Mouse (Mus musculus) liver, embryonic 13.5 days (tissue): ENCODE measurements around the gene Prr5l. TPM values are rescaled to one million over a fixed set of nuclear protein-coding genes. Genes with fewer than 3 reads are reported as not detected.

Source experiments
- ATAC-seq: fragments of 200-750 bp; cut with Nextera tagmentation; 2 replicates; pipeline ENCODE4 v1.8.0; 2017; ENCODE audit warnings: low read depth, mild to moderate bottlenecking, moderate number of reproducible peaks, moderate library complexity
- DNase-seq: peaks from one replicate; pipeline ENCODE4 v3.0.0; 2022
- H3K27ac ChIP-seq: fragments of 300-500 bp; sonication (generic); 2 replicates; pipeline ENCODE4 v1.5.1; 2015; ENCODE audit warnings: moderate library complexity, mild to moderate bottlenecking, inconsistent platforms
- H3K27me3 ChIP-seq: fragments of 300-500 bp; sonication (generic); 2 replicates; pipeline ENCODE4 v1.6.1; 2015; ENCODE audit warnings: mild to moderate bottlenecking, inconsistent platforms
- H3K36me3 ChIP-seq: fragments of 300-500 bp; sonication (generic); 2 replicates; pipeline ENCODE4 v1.6.1; 2015; ENCODE audit warnings: mild to moderate bottlenecking, inconsistent platforms
- H3K4me1 ChIP-seq: fragments of 300-500 bp; sonication (generic); replicated peaks from 2 replicates; pipeline ENCODE4 v1.6.1; 2015; ENCODE audit warnings: inconsistent platforms
- H3K4me2 ChIP-seq: fragments of 300-500 bp; sonication (generic); 2 replicates; pipeline ENCODE4 v1.6.1; 2015; ENCODE audit warnings: inconsistent platforms, mild to moderate bottlenecking, moderate library complexity
- H3K4me3 ChIP-seq: fragments of 300-500 bp; sonication (generic); replicated peaks from 2 replicates; pipeline ENCODE4 v1.5.1; 2015; ENCODE audit warnings: mild to moderate bottlenecking, inconsistent platforms
- H3K9ac ChIP-seq: fragments of 300-500 bp; sonication (generic); 2 replicates; pipeline ENCODE4 v1.6.1; 2015; ENCODE audit warnings: mild to moderate bottlenecking, inconsistent platforms
- H3K9me3 ChIP-seq: fragments of 300-500 bp; sonication (generic); replicated peaks from 2 replicates; pipeline ENCODE4 v1.6.1; 2016; ENCODE audit warnings: inconsistent platforms
- WGBS: fragments of 180-500 bp; shearing (Covaris S2); methylation state at CpG from one replicate; pipeline ENCODE4 v1.1.7; 2015; ENCODE audit not compliant: insufficient replicate concordance; 5-methylcytosine and 5-hydroxymethylcytosine counted together
- polyA plus RNA-seq: library from polyadenylated mRNA; unstranded; fragments of >200 nt; fragmentation: Nextera tagmentation; extraction: Ambion mirVana; gene quantifications from 2 replicates; pipeline ENCODE4 v1.2.1, GENCODE M21; 2015

The Prr5l gene
- 4.1 and 4.3 TPM in 2 replicates for polyA plus RNA-seq

GRCm38 (mm10) chr2:101882998-101883397 lies at the start of gene Prr5l:
Prr5l (minus strand) TSS chr2:101883027.
- ATAC-seq = no peak
- WGBS = 51% methylated on average over 3 of the region's 3 CpGs
- H3K9ac ChIP-seq = no peak within 1 kb of the TSS

GRCm38 (mm10) chr2:101932169-101932936 lies 49.5 kb upstream of the Prr5l start:
- no peak for ATAC-seq
- H3K4me2 ChIP-seq = no peak overlapping the region
- DNase-seq = no peak

More at GRCm38 (mm10) chr2:101882998-101883397, at the start of gene Prr5l:
- no peak within 1 kb of the TSS for H3K4me3 ChIP-seq
- no peak within 1 kb of the TSS for H3K4me2 ChIP-seq
- H3K9me3 ChIP-seq = no peaks in the 10 kb centered on the region
- no peak for DNase-seq
- H3K4me1 ChIP-seq = peaks cover 24% of the 10 kb centered on the region
- H3K27ac ChIP-seq = no peak within 1 kb of the TSS
- H3K27me3 ChIP-seq = no peaks in the 10 kb centered on the region; the same call in 1 of the 2 replicates
- H3K36me3 ChIP-seq = no peaks in the 10 kb centered on the region

GRCm38 (mm10) chr2:101925591-101926188 lies 42.9 kb upstream of the Prr5l start:
- DNase-seq = no peak
- H3K9ac ChIP-seq = no peak overlapping the region
- H3K4me1 ChIP-seq = no peaks in the 10 kb centered on the region; the same call in 1 of the 2 replicates
- no peak overlapping the region for H3K4me2 ChIP-seq
- H3K27me3 ChIP-seq = no peaks in the 10 kb centered on the region
- H3K36me3 ChIP-seq = no peaks in the 10 kb centered on the region
- no peaks in the 10 kb centered on the region for H3K9me3 ChIP-seq
- H3K27ac ChIP-seq = no peak overlapping the region
- H3K4me3 ChIP-seq = no peak overlapping the region
- no peak for ATAC-seq
- WGBS = 69% methylated on average over 12 of the region's 12 CpGs

More at GRCm38 (mm10) chr2:101932169-101932936, 49.5 kb upstream of the Prr5l start:
- H3K4me3 ChIP-seq = no peak overlapping the region
- H3K27me3 ChIP-seq = no peaks in the 10 kb centered on the region
- H3K9ac ChIP-seq = no peak overlapping the region
- no peaks in the 10 kb centered on the region for H3K9me3 ChIP-seq
- no peaks in the 10 kb centered on the region for H3K36me3 ChIP-seq
- H3K4me1 ChIP-seq = no peaks in the 10 kb centered on the region
- 71% methylated on average over 14 of the region's 14 CpGs for WGBS
- H3K27ac ChIP-seq = no peak overlapping the region

GRCm38 (mm10) chr2:101925183-101925582 lies 42.4 kb upstream of the Prr5l start:
- ATAC-seq (no peak), DNase-seq (no peak)
- 77% methylated on average over 3 of the region's 3 CpGs for WGBS

GRCm38 (mm10) chr2:101923181-101923580 lies 40.4 kb upstream of the Prr5l start:
- peak; percentile 50 for ATAC-seq
- no peak overlapping the region for H3K27ac ChIP-seq
- 63% methylated on average over 4 of the region's 4 CpGs for WGBS

More at GRCm38 (mm10) chr2:101925183-101925582, 42.4 kb upstream of the Prr5l start:
- no peak overlapping the region for H3K4me2 ChIP-seq
- H3K9ac ChIP-seq = no peak overlapping the region
- no peaks in the 10 kb centered on the region; the same call in 1 of the 2 replicates for H3K4me1 ChIP-seq
- H3K36me3 ChIP-seq = no peaks in the 10 kb centered on the region
- H3K27ac ChIP-seq = no peak overlapping the region
- no peaks in the 10 kb centered on the region for H3K27me3 ChIP-seq
- H3K9me3 ChIP-seq = no peaks in the 10 kb centered on the region
- no peak overlapping the region for H3K4me3 ChIP-seq

GRCm38 (mm10) chr2:101922302-101922701 lies 39.5 kb upstream of the Prr5l start:
- 66% methylated on average over 4 of the region's 4 CpGs for WGBS
- Histone ChIP-seq H3K4me2 (no peak overlapping the region), H3K36me3 (no peaks in the 10 kb centered on the region), H3K9ac (no peak overlapping the region), H3K9me3 (no peaks in the 10 kb centered on the region), H3K4me3 (no peak overlapping the region), H3K27me3 (no peaks in the 10 kb centered on the region), H3K4me1 (peaks cover 2% of the 10 kb centered on the region; the same call in 1 of the 2 replicates), H3K27ac (0 out of 2 replicates have a peak overlapping the region, but pooled peaks have one; percentile 18)
- DNase-seq (no peak), ATAC-seq (no peak)

More at GRCm38 (mm10) chr2:101923181-101923580, 40.4 kb upstream of the Prr5l start:
- H3K4me3 ChIP-seq = no peak overlapping the region
- H3K36me3 ChIP-seq = no peaks in the 10 kb centered on the region
- no peak for DNase-seq
- H3K27me3 ChIP-seq = no peaks in the 10 kb centered on the region
- H3K9me3 ChIP-seq = no peaks in the 10 kb centered on the region
- peaks cover 2% of the 10 kb centered on the region; the same call in 1 of the 2 replicates for H3K4me1 ChIP-seq
- H3K4me2 ChIP-seq = no peak overlapping the region
- no peak overlapping the region for H3K9ac ChIP-seq

- Histone ChIP-seq H3K4me2 (no peak overlapping the region), H3K36me3 (no peaks in the 10 kb centered on the region), H3K9ac (no peak overlapping the region), H3K4me3 (no peak overlapping the region), H3K9me3 (no peaks in the 10 kb centered on the region), H3K27me3 (no peaks in the 10 kb centered on the region), H3K4me1 (peaks cover 2% of the 10 kb centered on the region; the same call in 1 of the 2 replicates), H3K27ac (no peak overlapping the region)
- DNase-seq = no peak
- WGBS = 38% methylated on average over 2 of the region's 2 CpGs
- ATAC-seq = no peak
Observed at GRCm38 (mm10) chr2:101920136-101920554, 37.3 kb upstream of the Prr5l start.

GRCm38 (mm10) chr2:101918518-101918917 lies 35.7 kb upstream of the Prr5l start:
- Histone ChIP-seq H3K9me3 (no peaks in the 10 kb centered on the region), H3K4me1 (peaks cover 2% of the 10 kb centered on the region; the same call in 1 of the 2 replicates), H3K27ac (no peak overlapping the region), H3K9ac (no peak overlapping the region), H3K36me3 (no peaks in the 10 kb centered on the region), H3K4me3 (no peak overlapping the region), H3K4me2 (no peak overlapping the region), H3K27me3 (no peaks in the 10 kb centered on the region)
- no peak for DNase-seq
- 71% methylated on average over 7 of the region's 7 CpGs for WGBS
- no peak; the same call in 1 of the 2 replicates for ATAC-seq

- DNase-seq (no peak), ATAC-seq (no peak)
- Histone ChIP-seq H3K27ac (no peak overlapping the region), H3K9ac (no peak overlapping the region), H3K4me3 (no peak overlapping the region), H3K9me3 (no peaks in the 10 kb centered on the region), H3K27me3 (no peaks in the 10 kb centered on the region), H3K4me1 (no peaks in the 10 kb centered on the region), H3K36me3 (0 out of 2 replicates have a peak, but pooled peaks cover 3% of the 10 kb centered on the region), H3K4me2 (no peak overlapping the region)
- 73% methylated on average over 15 of the region's 15 CpGs for WGBS
Observed at GRCm38 (mm10) chr2:101909326-101910080, 26.7 kb upstream of the Prr5l start.

GRCm38 (mm10) chr2:101908773-101909172 lies 25.9 kb upstream of the Prr5l start:
- 46% methylated on average over 13 of the region's 13 CpGs for WGBS

More at GRCm38 (mm10) chr2:101908773-101909172, 25.9 kb upstream of the Prr5l start:
- Histone ChIP-seq H3K9ac (no peak overlapping the region), H3K4me2 (no peak overlapping the region), H3K36me3 (0 out of 2 replicates have a peak, but pooled peaks cover 3% of the 10 kb centered on the region), H3K27ac (no peak overlapping the region), H3K4me1 (no peaks in the 10 kb centered on the region), H3K9me3 (no peaks in the 10 kb centered on the region), H3K4me3 (no peak overlapping the region), H3K27me3 (no peaks in the 10 kb centered on the region)
- no peak for DNase-seq
- ATAC-seq = no peak
